Mouse (Mus musculus) forebrain, embryonic 14.5 days (tissue): Measurements from ENCODE around the gene Dlgap4. TPM values are rescaled to one million over a fixed set of nuclear protein-coding genes. Genes with fewer than 3 reads are reported as not detected.
"Not testable (repeated sequence)": the region's sequence is repeated elsewhere in the genome, so short reads cannot be mapped to it uniquely, and the experiment has no call there.

Source experiments
- ATAC-seq: fragments of 200-750 bp; cut with Nextera tagmentation; 2 replicates; pipeline ENCODE4 v1.8.0; 2017; ENCODE audit warnings: mild to moderate bottlenecking, moderate library complexity
- DNase-seq: peaks from one replicate; pipeline ENCODE4 v3.0.0-alpha.2; 2015; ENCODE audit warnings: low spot score
- H3K27ac ChIP-seq: fragments of 300-500 bp; sonication (generic); 2 replicates; pipeline ENCODE4 v1.5.1; 2014; ENCODE audit warnings: low read depth, mild to moderate bottlenecking, control low read depth, low read length, moderate library complexity
- H3K27me3 ChIP-seq: fragments of 300-500 bp; sonication (generic); replicated peaks from 2 replicates; pipeline ENCODE4 v1.6.1; 2014; ENCODE audit warnings: low read length, control low read depth, mixed read lengths; ENCODE audit not compliant: control insufficient read depth, insufficient read depth
- H3K36me3 ChIP-seq: fragments of 300-500 bp; sonication (generic); 2 replicates; pipeline ENCODE4 v1.6.1; 2014; ENCODE audit warnings: low read length, control low read depth; ENCODE audit not compliant: control insufficient read depth, insufficient read depth
- H3K4me1 ChIP-seq: fragments of 300-500 bp; sonication (generic); 2 replicates; pipeline ENCODE4 v1.6.1; 2014; ENCODE audit warnings: antibody characterized with exemption, low read length, control low read depth; ENCODE audit not compliant: control insufficient read depth, insufficient read depth
- H3K4me2 ChIP-seq: fragments of 300-500 bp; sonication (generic); 2 replicates; pipeline ENCODE4 v1.6.1; 2014; ENCODE audit warnings: mild to moderate bottlenecking, control low read depth, low read length
- H3K4me3 ChIP-seq: fragments of 300-500 bp; sonication (generic); 2 replicates; pipeline ENCODE4 v1.5.1; 2014; ENCODE audit warnings: low read depth, low read length, control low read depth
- H3K9ac ChIP-seq: fragments of 300-500 bp; sonication (generic); 2 replicates; pipeline ENCODE4 v1.6.1; 2014; ENCODE audit warnings: mild to moderate bottlenecking, low read length, control low read depth, moderate library complexity
- H3K9me3 ChIP-seq: fragments of 300-500 bp; sonication (generic); replicated peaks from 2 replicates; pipeline ENCODE4 v1.6.1; 2016; ENCODE audit warnings: low read length, control low read depth, mixed read lengths; ENCODE audit not compliant: control insufficient read depth
- WGBS: fragments of 180-500 bp; shearing (Covaris S2); extraction: QIAGEN DNeasy Blood & Tissue Kit; methylation state at CpG from one replicate; pipeline ENCODE4 v1.1.7; 2014; 5-methylcytosine and 5-hydroxymethylcytosine counted together
- polyA plus RNA-seq: library from polyadenylated mRNA; unstranded; fragments of >200 nt; fragmentation: Nextera tagmentation; extraction: Ambion mirVana; gene quantifications from 2 replicates; pipeline ENCODE4 v1.2.1, GENCODE M21; 2014

The Dlgap4 gene
- polyA plus RNA-seq, 1 experiment from 2014 or later: 307 TPM

- no peak overlapping the region for H3K4me2 ChIP-seq
- no peak overlapping the region for H3K4me3 ChIP-seq
- H3K27me3 ChIP-seq: no peaks in the 10 kb centered on the region
- no peak for ATAC-seq
- no peaks in the 10 kb centered on the region for H3K4me1 ChIP-seq
- H3K9me3 ChIP-seq: no peaks in the 10 kb centered on the region
- no peaks in the 10 kb centered on the region for H3K36me3 ChIP-seq
- WGBS: 85% methylated on average over 2 of the region's 2 CpGs
- no peak overlapping the region for H3K27ac ChIP-seq
- DNase-seq: no peak
- H3K9ac ChIP-seq: no peak overlapping the region
Measured at GRCm38 (mm10) chr2:156784891-156785290, 171.4 kb downstream of the Dlgap4 start.

DNA sequence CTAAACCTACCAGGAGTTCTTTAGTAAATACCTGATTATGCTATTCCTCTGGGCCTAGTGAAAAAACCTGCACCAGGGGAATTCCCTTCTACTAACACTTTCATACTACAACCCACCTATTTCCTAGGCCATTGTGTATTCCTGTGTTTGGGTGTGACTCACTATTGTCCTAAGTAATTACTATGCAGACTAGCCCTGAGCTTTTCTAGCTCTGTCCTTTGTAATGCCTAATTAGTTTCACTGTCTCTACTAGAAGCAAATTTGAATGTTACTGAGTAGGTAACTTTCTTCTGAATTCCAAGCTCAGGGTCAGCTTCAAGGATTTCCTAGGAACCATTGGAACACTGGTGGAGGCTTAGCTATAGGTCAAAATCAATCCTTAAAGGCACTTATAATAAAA is 172.9 kb downstream of the Dlgap4 start:
- not testable (repeated sequence) for H3K9me3 ChIP-seq, H3K4me2 ChIP-seq, H3K27me3 ChIP-seq, H3K4me3 ChIP-seq, H3K4me1 ChIP-seq, H3K27ac ChIP-seq, H3K9ac ChIP-seq, DNase-seq, ATAC-seq, H3K36me3 ChIP-seq

DNA sequence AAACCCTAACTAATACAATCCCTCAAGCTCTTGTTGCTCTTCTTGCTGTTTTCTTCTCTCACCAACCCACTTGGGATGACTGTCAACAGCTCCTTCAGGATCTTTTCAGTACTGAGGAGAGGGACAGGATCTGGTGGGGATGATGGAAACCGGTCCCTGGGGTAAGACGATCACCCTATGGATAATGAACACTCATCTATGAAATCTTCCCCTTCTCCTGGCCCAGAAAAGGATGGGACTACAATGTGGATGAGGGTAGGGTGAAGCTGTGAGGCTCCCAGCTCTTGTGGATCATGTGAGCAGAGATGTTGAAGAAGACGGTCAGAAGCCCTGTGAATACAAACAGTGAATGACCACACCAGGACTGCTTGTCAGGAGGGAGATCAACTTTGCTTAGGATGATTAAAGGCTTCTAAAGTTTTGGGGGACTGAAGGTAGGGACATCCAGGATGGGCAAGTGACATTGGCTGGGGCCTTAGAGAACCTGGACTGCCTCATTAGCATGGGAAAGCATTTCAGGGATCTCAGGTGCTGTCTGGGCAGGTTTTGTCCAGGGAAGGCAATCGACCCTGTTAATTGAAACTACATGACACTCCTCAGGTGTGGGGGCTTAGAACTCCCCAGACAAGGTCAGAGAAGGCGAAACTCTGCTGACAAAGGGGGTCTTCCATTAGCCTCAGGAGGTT is 173.7 kb downstream of the Dlgap4 start:
- Histone ChIP-seq H3K4me2 (no peak overlapping the region), H3K36me3 (no peaks in the 10 kb centered on the region), H3K9me3 (peaks cover 3% of the 10 kb centered on the region; the same call in 1 of the 2 replicates), H3K9ac (no peak overlapping the region), H3K27me3 (no peaks in the 10 kb centered on the region), H3K4me1 (no peaks in the 10 kb centered on the region), H3K4me3 (no peak overlapping the region), H3K27ac (no peak overlapping the region)
- no peak for DNase-seq
- 87% methylated on average over 5 of the region's 5 CpGs for WGBS
- ATAC-seq: no peak

DNA sequence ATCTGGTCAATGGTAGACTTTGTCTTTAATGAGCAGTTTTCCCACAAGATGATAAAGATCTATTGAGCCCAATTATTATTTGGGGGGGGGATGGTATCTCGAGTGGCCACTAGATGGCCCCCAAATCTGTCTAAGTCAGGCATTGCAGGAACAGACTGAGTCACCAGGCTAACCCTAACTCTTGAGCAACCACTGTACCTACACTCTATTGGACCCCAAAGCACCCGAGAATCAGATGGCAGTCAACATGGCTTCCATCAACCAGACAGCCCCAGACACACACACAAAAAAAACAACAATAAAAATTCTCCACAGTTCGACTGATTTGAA is 174.2 kb downstream of the Dlgap4 start:
- no peak overlapping the region for H3K27ac ChIP-seq
- H3K36me3 ChIP-seq: no peaks in the 10 kb centered on the region
- peaks cover 5% of the 10 kb centered on the region; the same call in 1 of the 2 replicates for H3K9me3 ChIP-seq
- no peaks in the 10 kb centered on the region for H3K27me3 ChIP-seq
- no peak overlapping the region for H3K4me3 ChIP-seq
- no peak overlapping the region for H3K9ac ChIP-seq
- ATAC-seq (no peak), DNase-seq (no peak)
- WGBS: 43% methylated on average over 3 of the region's 3 CpGs
- H3K4me2 ChIP-seq: no peak overlapping the region
- no peaks in the 10 kb centered on the region for H3K4me1 ChIP-seq

GRCm38 (mm10) chr2:156788836-156789235 is 175.3 kb downstream of the Dlgap4 start:
- DNase-seq: no peak
- H3K4me1 ChIP-seq: no peaks in the 10 kb centered on the region
- no peak overlapping the region for H3K27ac ChIP-seq
- peaks cover 5% of the 10 kb centered on the region; the same call in 1 of the 2 replicates for H3K9me3 ChIP-seq
- no peak overlapping the region for H3K9ac ChIP-seq
- ATAC-seq: no peak
- H3K27me3 ChIP-seq: no peaks in the 10 kb centered on the region
- 68% methylated on average over 1 of the region's 1 CpGs for WGBS
- H3K4me3 ChIP-seq: no peak overlapping the region
- no peak overlapping the region for H3K4me2 ChIP-seq
- no peaks in the 10 kb centered on the region for H3K36me3 ChIP-seq

DNA sequence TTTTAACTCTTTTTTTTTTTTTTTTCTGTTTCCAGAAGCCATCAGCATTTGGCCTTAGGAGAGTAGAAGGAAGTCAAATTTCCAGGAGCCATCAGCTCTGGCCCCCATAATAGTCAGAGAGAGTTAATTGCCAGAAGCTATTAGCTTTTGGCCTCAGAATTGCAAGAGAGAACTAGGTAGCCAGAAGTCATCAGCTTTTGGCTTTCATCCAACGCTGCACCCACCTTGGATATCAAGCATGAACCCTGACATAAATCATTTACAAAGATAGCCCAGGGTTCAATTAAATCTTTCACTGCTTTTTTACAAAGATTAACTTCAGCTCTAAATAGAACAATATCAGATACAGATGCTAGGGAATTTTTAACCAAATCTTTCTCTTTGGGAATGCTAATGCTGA is 185.0 kb downstream of the Dlgap4 start:
- ATAC-seq: no peak
- no peaks in the 10 kb centered on the region for H3K9me3 ChIP-seq
- no peaks in the 10 kb centered on the region for H3K36me3 ChIP-seq
- no peak overlapping the region for H3K9ac ChIP-seq
- H3K4me2 ChIP-seq: no peak overlapping the region
- H3K27me3 ChIP-seq: no peaks in the 10 kb centered on the region
- no peak for DNase-seq
- H3K4me3 ChIP-seq: no peak overlapping the region
- H3K27ac ChIP-seq: no peak overlapping the region
- no peaks in the 10 kb centered on the region for H3K4me1 ChIP-seq
- WGBS: 89% methylated on average over 1 of the region's 1 CpGs

DNA sequence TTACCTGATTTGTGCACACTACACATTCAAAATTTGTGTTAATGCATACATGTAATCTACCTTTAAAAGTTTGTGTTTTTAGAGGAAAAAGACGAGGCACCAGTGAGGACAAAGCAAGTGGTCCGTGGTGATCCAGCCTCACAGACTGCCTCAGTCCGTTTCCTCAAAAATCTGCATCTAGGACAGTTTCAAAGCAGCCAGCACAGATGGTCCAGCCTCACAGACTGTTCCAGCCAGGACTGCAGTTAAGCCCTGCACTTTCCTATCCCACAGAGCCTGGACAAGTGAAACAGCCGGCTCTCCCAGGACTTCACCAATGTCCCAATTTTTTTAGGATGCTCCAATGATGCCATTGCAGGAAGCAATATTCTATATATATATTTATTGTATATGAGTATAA is 187.5 kb downstream of the Dlgap4 start:
- H3K9ac ChIP-seq: no peak overlapping the region
- H3K36me3 ChIP-seq: no peaks in the 10 kb centered on the region
- no peak overlapping the region for H3K27ac ChIP-seq
- H3K27me3 ChIP-seq: no peaks in the 10 kb centered on the region
- no peaks in the 10 kb centered on the region for H3K9me3 ChIP-seq
- no peaks in the 10 kb centered on the region for H3K4me1 ChIP-seq
- DNase-seq (no peak), ATAC-seq (no peak)
- 76% methylated on average over 4 of the region's 4 CpGs for WGBS
- H3K4me3 ChIP-seq: no peak overlapping the region
- no peak overlapping the region for H3K4me2 ChIP-seq

GRCm38 (mm10) chr2:156802116-156802515 is 188.6 kb downstream of the Dlgap4 start:
- ATAC-seq, H3K9ac ChIP-seq, H3K4me1 ChIP-seq, H3K4me2 ChIP-seq, H3K9me3 ChIP-seq, H3K36me3 ChIP-seq, H3K4me3 ChIP-seq, H3K27ac ChIP-seq, DNase-seq, H3K27me3 ChIP-seq: not testable (repeated sequence)
- WGBS: 52% methylated on average over 9 of the region's 9 CpGs

GRCm38 (mm10) chr2:156803698-156804372 is 190.3 kb downstream of the Dlgap4 start:
- ATAC-seq (no peak), DNase-seq (no peak)
- Histone ChIP-seq H3K4me3 (no peak overlapping the region), H3K4me2 (no peak overlapping the region), H3K9me3 (no peaks in the 10 kb centered on the region), H3K36me3 (no peaks in the 10 kb centered on the region), H3K27me3 (no peaks in the 10 kb centered on the region), H3K9ac (no peak overlapping the region), H3K4me1 (no peaks in the 10 kb centered on the region), H3K27ac (no peak overlapping the region)
- WGBS: 65% methylated on average over 4 of the region's 4 CpGs
